Mouse (Mus musculus) lung, embryonic 16.5 days (tissue): ENCODE results near the gene Chfr. TPM values are rescaled to one million over a fixed set of nuclear protein-coding genes. Genes with fewer than 3 reads are reported as not detected.

Source experiments
- ATAC-seq: fragments of 200-750 bp; cut with Nextera tagmentation; 2 replicates; pipeline ENCODE4 v1.8.0; 2017; ENCODE audit warnings: low read depth, mild to moderate bottlenecking, moderate library complexity
- H3K27ac ChIP-seq: fragments of 300-500 bp; sonication (generic); 2 replicates; pipeline ENCODE4 v1.5.1; 2014; ENCODE audit warnings: mild to moderate bottlenecking, control low read depth, low read length
- H3K27me3 ChIP-seq: fragments of 300-500 bp; sonication (generic); 2 replicates; pipeline ENCODE4 v1.6.1; 2014; ENCODE audit warnings: low read depth, low read length, mixed read lengths; ENCODE audit not compliant: control insufficient read depth, insufficient read depth
- H3K36me3 ChIP-seq: fragments of 300-500 bp; sonication (generic); 2 replicates; pipeline ENCODE4 v1.6.1; 2014; ENCODE audit warnings: low read length; ENCODE audit not compliant: control insufficient read depth, insufficient read depth
- H3K4me1 ChIP-seq: fragments of 300-500 bp; sonication (generic); replicated peaks from 2 replicates; pipeline ENCODE4 v1.6.1; 2014; ENCODE audit warnings: low read length, mixed read lengths; ENCODE audit not compliant: control insufficient read depth, insufficient read depth
- H3K4me2 ChIP-seq: fragments of 300-500 bp; sonication (generic); 2 replicates; pipeline ENCODE4 v1.6.1; 2014; ENCODE audit warnings: low read depth, low read length, control low read depth
- H3K4me3 ChIP-seq: fragments of 300-500 bp; sonication (generic); 2 replicates; pipeline ENCODE4 v1.5.1; 2014; ENCODE audit warnings: mild to moderate bottlenecking, low read length, control low read depth
- H3K9ac ChIP-seq: fragments of 300-500 bp; sonication (generic); 2 replicates; pipeline ENCODE4 v1.6.1; 2014; ENCODE audit warnings: low read length, control low read depth
- H3K9me3 ChIP-seq: fragments of 300-500 bp; sonication (generic); 2 replicates; pipeline ENCODE4 v1.6.1; 2016; ENCODE audit warnings: low read length; ENCODE audit not compliant: control insufficient read depth
- WGBS: fragments of 180-500 bp; shearing (Covaris S2); extraction: QIAGEN DNeasy Blood & Tissue Kit; methylation state at CpG from one replicate; pipeline ENCODE4 v1.1.7; 2014; 5-methylcytosine and 5-hydroxymethylcytosine counted together
- polyA plus RNA-seq: library from polyadenylated mRNA; unstranded; fragments of >200 nt; fragmentation: Nextera tagmentation; extraction: Ambion mirVana; gene quantifications from 2 replicates; pipeline ENCODE4 v1.2.1, GENCODE M21; 2015

Chfr gene
- polyA plus RNA-seq, 1 experiment from 2014 or later, result 41.0 TPM

- Histone ChIP-seq H3K36me3 (peaks cover 35% of the 10 kb centered on the region), H3K9ac (no peak overlapping the region), H3K4me1 (no peaks in the 10 kb centered on the region), H3K4me2 (no peak overlapping the region), H3K9me3 (no peaks in the 10 kb centered on the region), H3K4me3 (no peak overlapping the region), H3K27me3 (no peaks in the 10 kb centered on the region), H3K27ac (no peak overlapping the region)
- ATAC-seq, result no peak
- 85% methylated on average over 2 of the region's 2 CpGs for WGBS
These were observed 6.7 kb downstream of the Chfr start for GRCm38 (mm10) chr5:110142309-110142708.

- H3K36me3 ChIP-seq, result peaks cover 39% of the 10 kb centered on the region
- ATAC-seq, result no peak
- no peaks in the 10 kb centered on the region for H3K9me3 ChIP-seq
- no peak overlapping the region for H3K4me3 ChIP-seq
- H3K4me1 ChIP-seq, result no peaks in the 10 kb centered on the region
- no peak overlapping the region for H3K27ac ChIP-seq
- H3K9ac ChIP-seq, result no peak overlapping the region
- H3K27me3 ChIP-seq, result no peaks in the 10 kb centered on the region
- no peak overlapping the region for H3K4me2 ChIP-seq
- WGBS, result 86% methylated on average over 5 of the region's 5 CpGs
These were observed 7.4 kb downstream of the Chfr start for GRCm38 (mm10) chr5:110143007-110143406.

GRCm38 (mm10) chr5:110169374-110169773 is 33.7 kb downstream of the Chfr start:
- ATAC-seq, result no peak
- H3K36me3 ChIP-seq, result peaks cover 26% of the 10 kb centered on the region
- no peaks in the 10 kb centered on the region for H3K4me1 ChIP-seq
- 96% methylated on average over 4 of the region's 4 CpGs for WGBS
- no peak overlapping the region for H3K27ac ChIP-seq
- H3K9ac ChIP-seq, result no peak overlapping the region
- H3K9me3 ChIP-seq, result no peaks in the 10 kb centered on the region
- no peak overlapping the region for H3K4me3 ChIP-seq
- H3K4me2 ChIP-seq, result no peak overlapping the region
- H3K27me3 ChIP-seq, result no peaks in the 10 kb centered on the region

GRCm38 (mm10) chr5:110176362-110177020 is 40.8 kb downstream of the Chfr start, which contains the start of gene Golga3:
Gene Golga3 (plus strand): TSS chr5:110176701.
- H3K36me3 ChIP-seq, result no peaks in the 10 kb centered on the region
- H3K4me2 ChIP-seq, result peak within 1 kb of the TSS; percentile 68
- ATAC-seq, result peak; percentile 99
- whole genome bisulfite sequencing, result under 1% methylated on average over 41 of the region's 41 CpGs
- peak within 1 kb of the TSS; percentile 95 for H3K9ac ChIP-seq
- H3K27ac ChIP-seq, result peak within 1 kb of the TSS; percentile 78
- peaks cover 8% of the 10 kb centered on the region for H3K4me1 ChIP-seq
- peak within 1 kb of the TSS; percentile 92 for H3K4me3 ChIP-seq
- no peaks in the 10 kb centered on the region for H3K9me3 ChIP-seq
- H3K27me3 ChIP-seq, result no peaks in the 10 kb centered on the region

GRCm38 (mm10) chr5:110177021-110177420 is 41.4 kb downstream of the Chfr start:
- Histone ChIP-seq H3K9me3 (no peaks in the 10 kb centered on the region), H3K36me3 (no peaks in the 10 kb centered on the region), H3K4me3 (peak overlapping the region; percentile 92), H3K4me2 (peak overlapping the region; percentile 68), H3K9ac (peak overlapping the region; percentile 95), H3K27ac (peak overlapping the region; percentile 78), H3K4me1 (peaks cover 8% of the 10 kb centered on the region), H3K27me3 (no peaks in the 10 kb centered on the region)
- 3% methylated on average over 19 of the region's 19 CpGs for WGBS
- peak; percentile 15 for ATAC-seq

GRCm38 (mm10) chr5:110178628-110179027 is 43.0 kb downstream of the Chfr start:
- Histone ChIP-seq H3K9ac (no peak overlapping the region), H3K36me3 (peaks cover 4% of the 10 kb centered on the region), H3K4me1 (peaks cover 8% of the 10 kb centered on the region), H3K4me2 (no peak overlapping the region), H3K4me3 (no peak overlapping the region), H3K27me3 (no peaks in the 10 kb centered on the region), H3K9me3 (no peaks in the 10 kb centered on the region), H3K27ac (no peak overlapping the region)
- ATAC-seq, result no peak
- 81% methylated on average over 2 of the region's 2 CpGs for WGBS

- H3K36me3 ChIP-seq, result peaks cover 17% of the 10 kb centered on the region
- 85% methylated on average over 5 of the region's 5 CpGs for WGBS
- H3K4me2 ChIP-seq, result no peak overlapping the region
- no peak for ATAC-seq
- no peak overlapping the region for H3K4me3 ChIP-seq
- no peak overlapping the region for H3K27ac ChIP-seq
- peaks cover 8% of the 10 kb centered on the region for H3K4me1 ChIP-seq
- H3K27me3 ChIP-seq, result no peaks in the 10 kb centered on the region
- no peak overlapping the region for H3K9ac ChIP-seq
- H3K9me3 ChIP-seq, result no peaks in the 10 kb centered on the region
These were observed 46.1 kb downstream of the Chfr start for GRCm38 (mm10) chr5:110181716-110182115.

GRCm38 (mm10) chr5:110203164-110203895 is 67.7 kb downstream of the Chfr start:
- Histone ChIP-seq H3K27me3 (no peaks in the 10 kb centered on the region), H3K4me1 (no peaks in the 10 kb centered on the region), H3K4me3 (no peak overlapping the region), H3K27ac (no peak overlapping the region), H3K9ac (no peak overlapping the region), H3K9me3 (no peaks in the 10 kb centered on the region), H3K4me2 (no peak overlapping the region), H3K36me3 (peaks cover 53% of the 10 kb centered on the region)
- WGBS, result 86% methylated on average over 10 of the region's 10 CpGs
- ATAC-seq, result no peak

GRCm38 (mm10) chr5:110204777-110205176 is 69.1 kb downstream of the Chfr start:
- H3K9ac ChIP-seq, result no peak overlapping the region
- ATAC-seq, result no peak
- no peaks in the 10 kb centered on the region for H3K4me1 ChIP-seq
- H3K4me3 ChIP-seq, result no peak overlapping the region
- H3K27ac ChIP-seq, result no peak overlapping the region
- no peaks in the 10 kb centered on the region for H3K9me3 ChIP-seq
- H3K36me3 ChIP-seq, result peaks cover 65% of the 10 kb centered on the region
- 78% methylated on average over 6 of the region's 6 CpGs for WGBS
- no peak overlapping the region for H3K4me2 ChIP-seq
- H3K27me3 ChIP-seq, result no peaks in the 10 kb centered on the region
